Mouse (Mus musculus): ENCODE results near the gene Stk32c. TPM values are rescaled to one million over a fixed set of nuclear protein-coding genes. Genes with fewer than 3 reads are reported as not detected.

The Stk32c gene
- polyA plus RNA-seq, 1 experiment from 2014 or later, result 0.11 TPM

DNA sequence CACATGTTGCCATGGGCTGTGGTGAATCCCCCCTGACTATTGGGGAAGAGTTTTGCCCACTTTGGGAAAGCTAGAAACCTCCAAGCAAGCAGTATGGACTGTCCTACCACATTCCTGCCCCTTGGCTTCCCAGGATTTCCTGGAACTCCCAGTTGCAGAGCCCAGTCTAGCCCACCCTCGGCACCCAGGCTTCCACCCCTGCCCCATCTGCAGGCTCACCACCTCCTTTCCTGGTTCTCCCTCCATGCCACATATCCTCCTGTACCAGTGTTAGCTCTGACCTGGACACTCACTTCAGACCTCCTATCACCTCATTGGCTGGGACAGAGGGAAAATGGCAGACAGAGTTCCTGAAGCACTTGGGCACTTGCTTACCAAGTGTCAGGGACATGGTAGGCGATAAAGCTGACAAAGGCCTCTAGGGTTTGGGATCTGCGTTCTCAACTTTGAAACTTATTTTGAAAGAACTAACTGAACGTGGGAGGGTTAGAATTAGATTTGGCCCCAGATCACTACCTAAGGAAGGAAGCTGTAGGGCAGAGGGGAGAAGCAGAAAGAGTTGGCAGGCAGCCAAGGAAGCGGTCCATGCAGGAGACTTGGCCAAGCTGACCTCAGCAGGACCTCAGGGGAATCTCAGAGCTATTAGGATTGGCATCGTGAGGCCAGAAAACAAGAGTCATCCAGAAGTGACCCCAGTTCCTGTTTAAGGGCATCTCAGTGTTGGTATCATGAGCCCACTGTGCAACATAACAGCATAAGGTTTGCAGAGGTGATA, 5.7 kb upstream of the Stk32c start:
- no peaks in the 10 kb centered on the region for H3K27me3 ChIP-seq (ENCODE audit: control insufficient read depth, insufficient read depth, low read length)
- H3K4me1 ChIP-seq (replicated peaks; ENCODE audit: control insufficient read depth, insufficient read depth), result no peaks in the 10 kb centered on the region
- no peak for ATAC-seq (ENCODE audit: low FRiP score, low TSS enrichment)
- no peak overlapping the region for H3K4me2 ChIP-seq (replicated peaks; ENCODE audit: low read depth)
- no peak overlapping the region for H3K9ac ChIP-seq (ENCODE audit: low read length)
- no peaks in the 10 kb centered on the region for H3K36me3 ChIP-seq (ENCODE audit: control insufficient read depth, insufficient read depth, low read length)
- DNase-seq (ENCODE audit: low spot score), result no peak
- 59% methylated on average over 6 of the region's 6 CpGs for WGBS
- H3K9me3 ChIP-seq (ENCODE audit: control insufficient read depth, low read length), result no peaks in the 10 kb centered on the region
- H3K27ac ChIP-seq (replicated peaks), result no peak overlapping the region
- no peak overlapping the region for H3K4me3 ChIP-seq (ENCODE audit: low read depth, low read length)
- TF ChIP-seq EP300 (optimal IDR thresholded peaks at IDR 0.05), result no peak
- TF ChIP-seq CTCF (IDR thresholded peaks at IDR 0.05; ENCODE audit: low read depth), result no peak

- TF ChIP-seq EP300 (optimal IDR thresholded peaks at IDR 0.05), result no peak
- 0 out of 2 replicates have a peak, but pooled peaks have one; percentile 4 for TF ChIP-seq CTCF (IDR thresholded peaks at IDR 0.05; ENCODE audit: low read depth)
- WGBS, result 78% methylated on average over 7 of the region's 7 CpGs
- H3K27ac ChIP-seq (replicated peaks), result no peak overlapping the region
- H3K9me3 ChIP-seq (ENCODE audit: control insufficient read depth, low read length), result no peaks in the 10 kb centered on the region
- no peak overlapping the region for H3K9ac ChIP-seq (ENCODE audit: low read length)
- H3K4me3 ChIP-seq (ENCODE audit: low read depth, low read length), result no peak overlapping the region
- no peak overlapping the region for H3K4me2 ChIP-seq (replicated peaks; ENCODE audit: low read depth)
- 0 out of 2 replicates have a peak, but pooled peaks cover 3% of the 10 kb centered on the region for H3K4me1 ChIP-seq (replicated peaks; ENCODE audit: control insufficient read depth, insufficient read depth)
- ATAC-seq (ENCODE audit: low FRiP score, low TSS enrichment) (no peak), DNase-seq (ENCODE audit: low spot score) (no peak)
- H3K36me3 ChIP-seq (ENCODE audit: control insufficient read depth, insufficient read depth, low read length), result no peaks in the 10 kb centered on the region
- H3K27me3 ChIP-seq (ENCODE audit: control insufficient read depth, insufficient read depth, low read length), result no peaks in the 10 kb centered on the region
Measured at GRCm38 (mm10) chr7:139217046-139217445, 3.9 kb upstream of the Stk32c start.

- no peaks in the 10 kb centered on the region for H3K36me3 ChIP-seq (ENCODE audit: control insufficient read depth, insufficient read depth, low read length)
- 0 out of 2 replicates have a peak, but pooled peaks cover 3% of the 10 kb centered on the region for H3K4me1 ChIP-seq (replicated peaks; ENCODE audit: control insufficient read depth, insufficient read depth)
- H3K9ac ChIP-seq (ENCODE audit: low read length), result no peak overlapping the region
- H3K4me3 ChIP-seq (ENCODE audit: low read depth, low read length), result no peak overlapping the region
- H3K27ac ChIP-seq (replicated peaks), result no peak overlapping the region
- WGBS, result 86% methylated on average over 9 of the region's 9 CpGs
- ATAC-seq (ENCODE audit: low FRiP score, low TSS enrichment) (no peak), DNase-seq (ENCODE audit: low spot score) (no peak)
- no peaks in the 10 kb centered on the region for H3K27me3 ChIP-seq (ENCODE audit: control insufficient read depth, insufficient read depth, low read length)
- TF ChIP-seq CTCF (IDR thresholded peaks at IDR 0.05; ENCODE audit: low read depth), result no peak
- no peak for TF ChIP-seq EP300 (optimal IDR thresholded peaks at IDR 0.05)
- no peaks in the 10 kb centered on the region for H3K9me3 ChIP-seq (ENCODE audit: control insufficient read depth, low read length)
- H3K4me2 ChIP-seq (replicated peaks; ENCODE audit: low read depth), result no peak overlapping the region
Measured at GRCm38 (mm10) chr7:139216464-139216863, 3.4 kb upstream of the Stk32c start.

DNA sequence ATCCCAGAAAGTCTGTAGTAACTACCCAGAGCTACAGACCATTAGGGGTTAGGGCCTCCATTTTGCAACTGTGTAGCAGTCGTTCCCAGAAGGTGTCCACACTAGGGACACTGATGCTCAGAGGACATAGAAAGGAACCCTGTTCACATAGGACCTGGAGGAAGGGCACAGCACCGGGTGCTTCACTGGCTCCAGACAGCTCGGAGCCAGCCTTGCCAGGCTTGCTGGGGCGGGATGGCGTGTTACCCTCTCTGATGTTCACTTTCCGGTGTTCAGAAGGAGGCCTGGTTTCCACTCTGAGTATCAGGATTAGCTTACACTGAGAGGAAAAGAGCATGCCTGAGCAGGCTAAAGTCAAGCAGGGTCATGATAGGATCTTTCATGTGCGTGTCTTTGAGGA, 2.8 kb upstream of the Stk32c start:
- DNase-seq (ENCODE audit: low spot score) (no peak), ATAC-seq (ENCODE audit: low FRiP score, low TSS enrichment) (no peak)
- Histone ChIP-seq H3K27ac (replicated peaks) (no peak overlapping the region), H3K4me1 (replicated peaks; ENCODE audit: control insufficient read depth, insufficient read depth) (0 out of 2 replicates have a peak, but pooled peaks cover 3% of the 10 kb centered on the region), H3K4me2 (replicated peaks; ENCODE audit: low read depth) (no peak overlapping the region), H3K27me3 (ENCODE audit: control insufficient read depth, insufficient read depth, low read length) (no peaks in the 10 kb centered on the region), H3K9ac (ENCODE audit: low read length) (no peak overlapping the region), H3K4me3 (ENCODE audit: low read depth, low read length) (no peak overlapping the region), H3K36me3 (ENCODE audit: control insufficient read depth, insufficient read depth, low read length) (no peaks in the 10 kb centered on the region), H3K9me3 (ENCODE audit: control insufficient read depth, low read length) (no peaks in the 10 kb centered on the region)
- 76% methylated on average over 7 of the region's 7 CpGs for WGBS
- TF ChIP-seq CTCF (IDR thresholded peaks at IDR 0.05; ENCODE audit: low read depth) (no peak), EP300 (optimal IDR thresholded peaks at IDR 0.05) (no peak)

- no peak for TF ChIP-seq CTCF (IDR thresholded peaks at IDR 0.05; ENCODE audit: low read depth)
- no peak for TF ChIP-seq EP300 (optimal IDR thresholded peaks at IDR 0.05)
- 81% methylated on average over 1 of the region's 1 CpGs for WGBS
- H3K36me3 ChIP-seq (ENCODE audit: control insufficient read depth, insufficient read depth, low read length), result no peaks in the 10 kb centered on the region
- no peak overlapping the region for H3K27ac ChIP-seq (replicated peaks)
- DNase-seq (ENCODE audit: low spot score), result no peak
- no peak for ATAC-seq (ENCODE audit: low FRiP score, low TSS enrichment)
- no peak overlapping the region for H3K4me2 ChIP-seq (replicated peaks; ENCODE audit: low read depth)
- H3K27me3 ChIP-seq (ENCODE audit: control insufficient read depth, insufficient read depth, low read length), result no peaks in the 10 kb centered on the region
- no peak overlapping the region for H3K4me3 ChIP-seq (ENCODE audit: low read depth, low read length)
- H3K9ac ChIP-seq (ENCODE audit: low read length), result no peak overlapping the region
- H3K9me3 ChIP-seq (ENCODE audit: control insufficient read depth, low read length), result no peaks in the 10 kb centered on the region
- H3K4me1 ChIP-seq (replicated peaks; ENCODE audit: control insufficient read depth, insufficient read depth), result 0 out of 2 replicates have a peak, but pooled peaks cover 3% of the 10 kb centered on the region
Measured at GRCm38 (mm10) chr7:139215516-139215915, 2.4 kb upstream of the Stk32c start.
